Mouse (Mus musculus): ENCODE measurements around the gene Pml. TPM values are rescaled to one million over a fixed set of nuclear protein-coding genes. Genes with fewer than 3 reads are reported as not detected.

The Pml gene
- polyA plus RNA-seq, 1 experiment from 2014 or later: 13.5 TPM

Small RNA genes lying within 50 kb of the gene (microRNA-seq; reads per million reads assigned to microRNA genes)
- not detected for gene Mir6385 (ENCODE audit: borderline number of aligned reads)

Other genes starting within 250 kb of the Pml start
- not detected in 2 replicates for gene Cyp11a1, start 243.4 kb downstream of the Pml start, polyA plus RNA-seq (2014; fragmentation: Nextera tagmentation; extraction: Ambion mirVana)
- gene Stra6, start 186.0 kb downstream of the Pml start, polyA plus RNA-seq (2014; fragmentation: Nextera tagmentation; extraction: Ambion mirVana): 3.4 and 4.0 TPM in 2 replicates
- 0.37 TPM in 1 of 2 replicates, not detected in the other for gene Ccdc33, start 131.0 kb downstream of the Pml start, polyA plus RNA-seq (2014; fragmentation: Nextera tagmentation; extraction: Ambion mirVana)
- gene Islr, start 45.5 kb downstream of the Pml start, polyA plus RNA-seq (2014; fragmentation: Nextera tagmentation; extraction: Ambion mirVana): 5.5 and 6.2 TPM in 2 replicates
- 0.19 and 0.27 TPM in 2 replicates for gene Islr2, start 45.5 kb downstream of the Pml start, polyA plus RNA-seq (2014; fragmentation: Nextera tagmentation; extraction: Ambion mirVana)
- 19.4 and 22.2 TPM in 2 replicates for gene Stoml1, start 3.4 kb upstream of the Pml start, polyA plus RNA-seq (2014; fragmentation: Nextera tagmentation; extraction: Ambion mirVana)
- gene Loxl1, start 63.4 kb upstream of the Pml start, polyA plus RNA-seq (2014; fragmentation: Nextera tagmentation; extraction: Ambion mirVana): 36.8 and 37.8 TPM in 2 replicates
- not detected in 2 replicates for gene Tbc1d21, start 120.7 kb upstream of the Pml start, polyA plus RNA-seq (2014; fragmentation: Nextera tagmentation; extraction: Ambion mirVana)
- gene Insyn1, start 238.8 kb upstream of the Pml start, polyA plus RNA-seq (2014; fragmentation: Nextera tagmentation; extraction: Ambion mirVana): 0.82 and 1.6 TPM in 2 replicates

Measured in heart, embryonic 11.5 days (tissue).